Mouse (Mus musculus) mesoderm, embryonic 11.5 days (tissue): ENCODE data around the gene Cbx8.

ENCODE experiments used
- DNase-seq: peaks from one replicate; pipeline ENCODE4 v3.0.0-alpha.2; 2012; ENCODE audit warnings: low read depth, low spot score

Cbx8 gene

DNA sequence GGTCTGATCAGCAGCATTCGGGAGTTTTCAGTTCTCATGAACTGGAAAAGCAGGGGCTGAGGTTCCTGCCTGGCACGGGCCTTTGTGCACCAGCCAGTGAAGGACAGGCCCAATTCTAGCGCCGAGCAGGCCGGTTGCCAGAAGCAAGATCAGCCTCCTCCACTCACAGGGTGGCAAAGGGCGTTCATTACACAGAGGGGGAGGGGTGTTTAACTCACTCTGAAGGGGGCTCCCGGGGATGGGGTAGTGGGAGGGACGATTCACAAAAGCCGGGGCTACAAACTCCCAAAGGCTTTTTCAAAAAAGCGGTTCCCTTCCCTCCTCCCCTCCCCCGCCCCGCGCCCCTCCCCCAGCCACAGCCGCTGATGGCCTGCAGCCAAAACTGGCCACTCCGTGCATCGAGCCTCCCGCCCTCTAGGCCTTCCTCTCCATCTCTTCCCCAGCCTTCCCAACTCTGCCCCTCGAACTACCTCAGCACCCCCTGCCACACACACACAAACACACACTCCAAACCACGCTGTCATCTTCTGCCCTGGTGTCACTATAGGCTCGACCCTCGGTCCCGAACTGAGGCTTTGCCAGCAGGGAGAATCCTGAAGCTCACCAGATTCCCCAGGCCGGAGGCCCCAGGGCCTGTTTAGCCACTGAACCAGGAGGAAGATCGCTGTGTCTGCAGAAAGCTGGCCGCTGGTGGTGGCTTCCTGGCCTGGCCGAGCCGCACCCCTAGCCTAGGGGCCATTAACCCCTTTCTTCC, 38.1 kb upstream of the Cbx8 start:
- DNase-seq, result no peak

DNA sequence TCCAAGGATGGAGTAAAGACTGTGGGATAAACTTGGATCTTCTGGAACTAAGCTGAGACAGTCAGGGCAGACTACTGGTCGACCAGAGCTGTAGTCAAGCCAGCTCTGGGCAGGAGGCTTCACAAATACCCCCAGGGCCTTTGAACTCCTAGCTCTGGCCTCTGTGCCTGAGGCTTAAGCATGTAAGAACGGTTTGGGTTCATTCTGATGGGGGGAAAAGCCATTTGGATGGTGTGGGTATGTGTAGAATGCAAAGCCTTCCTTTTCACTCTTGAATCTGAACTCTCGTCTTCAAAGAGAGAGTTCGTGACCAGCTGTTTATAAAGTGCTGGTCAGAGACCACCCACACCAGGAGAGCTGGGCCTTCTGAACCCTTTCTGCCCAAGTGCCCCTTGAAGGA, 37.0 kb upstream of the Cbx8 start:
- no peak for DNase-seq

DNA sequence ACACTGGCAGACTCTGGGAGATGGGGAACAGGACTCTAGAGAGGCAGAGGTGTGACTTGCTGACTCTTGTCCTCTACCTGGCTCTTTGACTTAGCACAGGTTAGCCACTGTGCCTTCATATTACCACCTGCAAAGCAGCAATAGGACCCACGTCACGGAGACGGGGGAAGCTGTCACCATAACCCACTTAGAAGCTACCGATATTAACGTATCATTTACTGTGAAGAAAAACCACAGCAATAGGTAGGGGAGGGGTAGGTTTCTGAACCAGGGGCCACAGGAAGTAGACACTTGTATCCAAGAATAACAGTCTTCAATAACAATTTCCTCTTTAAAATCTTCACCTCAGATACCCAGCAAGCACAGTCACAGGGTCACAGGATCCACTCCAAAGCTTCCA, 35.0 kb upstream of the Cbx8 start:
- DNase-seq, result no peak

DNA sequence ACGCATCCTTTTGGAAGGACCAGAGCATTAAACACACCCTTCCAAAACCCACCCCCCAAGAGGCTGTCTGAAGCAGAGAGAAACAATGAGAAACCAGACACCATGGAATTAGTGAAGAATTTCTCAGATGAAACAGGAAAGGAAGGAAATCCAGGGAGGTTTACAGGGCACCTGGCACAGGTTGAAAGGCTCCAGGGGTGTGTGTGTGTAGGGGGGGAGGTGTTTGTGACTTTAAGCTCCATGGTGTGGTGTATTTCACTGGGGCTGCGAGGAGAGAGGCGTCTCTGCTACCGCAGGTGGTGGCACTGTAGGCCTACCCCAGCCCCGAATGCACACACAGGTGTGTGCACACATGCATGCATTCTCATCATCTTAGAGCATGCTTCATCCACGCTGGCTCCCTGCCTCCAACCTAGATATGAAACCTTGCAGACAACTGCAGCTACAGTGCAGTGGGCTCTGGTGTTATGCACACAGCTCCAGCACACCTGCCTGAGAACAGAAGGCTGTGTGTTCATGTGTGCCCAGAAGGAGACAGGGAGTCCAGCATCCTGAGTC, 33.2 kb upstream of the Cbx8 start:
- no peak for DNase-seq

DNA sequence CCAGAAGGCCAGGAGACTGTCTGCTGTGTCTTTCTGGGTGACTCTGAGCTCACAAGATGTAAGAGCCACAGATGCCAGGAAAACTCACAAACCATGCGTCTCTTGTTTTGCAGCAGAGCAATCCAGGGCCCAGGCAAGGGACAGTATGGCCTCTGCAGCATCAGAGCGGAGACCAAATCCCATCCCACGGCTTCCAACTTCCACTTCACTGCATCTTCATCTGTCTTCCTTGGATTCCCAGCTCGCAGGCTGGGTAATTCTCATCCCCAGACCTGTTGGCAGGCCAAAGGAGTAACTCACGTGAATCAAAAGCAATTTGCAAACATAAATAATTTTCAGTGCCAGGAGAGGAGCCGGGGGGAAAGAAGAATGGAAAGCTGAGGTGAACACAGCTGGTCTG, 32.2 kb upstream of the Cbx8 start:
- no peak for DNase-seq

DNA sequence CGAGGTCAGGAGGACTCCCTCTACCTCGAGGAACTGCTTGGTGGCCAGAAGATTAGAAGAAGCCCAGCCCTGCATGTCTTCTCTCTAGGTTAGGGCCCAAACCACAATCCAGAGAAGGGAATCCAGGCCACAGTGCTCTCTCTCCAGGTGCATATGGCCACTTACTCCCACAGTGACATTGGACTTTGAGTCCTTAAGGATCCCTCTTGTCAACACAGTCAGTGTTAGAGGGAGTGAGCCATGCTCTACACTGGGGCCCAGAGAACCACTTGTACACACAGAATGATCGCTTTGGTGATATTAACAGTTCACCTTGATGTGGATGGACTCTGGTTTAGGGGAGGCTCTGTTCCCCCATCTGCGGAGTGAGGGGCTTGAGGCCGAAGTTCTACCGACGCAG, 31.5 kb upstream of the Cbx8 start:
- no peak for DNase-seq

DNA sequence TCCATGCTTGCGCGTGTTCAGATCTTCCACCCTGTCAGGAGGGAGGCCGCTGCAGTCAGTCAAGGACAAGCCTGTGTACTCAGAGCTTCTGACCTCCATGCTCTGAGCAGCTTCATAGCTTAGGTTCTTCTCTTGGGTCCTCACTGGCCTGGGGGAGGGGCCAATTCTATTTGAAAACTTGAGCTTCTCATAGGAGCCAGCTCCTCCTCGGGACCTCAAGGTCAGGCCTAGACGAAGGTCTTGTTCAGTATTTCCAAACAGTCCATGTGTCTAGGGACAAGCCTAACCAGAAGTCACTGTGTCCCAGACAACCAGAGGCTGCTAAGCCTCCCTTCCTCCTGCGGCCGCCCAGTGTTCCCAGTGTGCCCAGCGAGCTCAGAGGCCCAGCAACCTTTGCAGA, 26.1 kb upstream of the Cbx8 start:
- no peak for DNase-seq

DNA sequence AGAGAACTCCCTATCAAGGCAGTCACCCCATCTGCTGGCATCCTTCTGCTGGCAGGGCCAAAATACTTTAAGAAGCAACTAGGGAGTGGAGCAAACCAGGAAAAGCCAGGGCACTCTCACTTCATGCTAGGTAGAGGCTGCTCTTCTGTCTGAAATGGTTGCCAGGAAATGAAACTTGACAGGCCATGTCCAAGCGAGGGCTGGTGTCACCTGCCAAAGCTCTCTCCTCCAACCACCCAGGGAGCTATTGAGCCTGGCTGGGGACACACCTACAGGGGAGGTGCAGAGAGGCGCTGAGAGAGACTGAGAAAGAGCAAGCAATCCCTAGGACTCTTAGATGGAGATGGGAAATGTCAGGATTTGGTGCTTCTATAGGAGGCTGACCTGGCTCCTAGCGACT, 18.5 kb upstream of the Cbx8 start:
- DNase-seq, result no peak

DNA sequence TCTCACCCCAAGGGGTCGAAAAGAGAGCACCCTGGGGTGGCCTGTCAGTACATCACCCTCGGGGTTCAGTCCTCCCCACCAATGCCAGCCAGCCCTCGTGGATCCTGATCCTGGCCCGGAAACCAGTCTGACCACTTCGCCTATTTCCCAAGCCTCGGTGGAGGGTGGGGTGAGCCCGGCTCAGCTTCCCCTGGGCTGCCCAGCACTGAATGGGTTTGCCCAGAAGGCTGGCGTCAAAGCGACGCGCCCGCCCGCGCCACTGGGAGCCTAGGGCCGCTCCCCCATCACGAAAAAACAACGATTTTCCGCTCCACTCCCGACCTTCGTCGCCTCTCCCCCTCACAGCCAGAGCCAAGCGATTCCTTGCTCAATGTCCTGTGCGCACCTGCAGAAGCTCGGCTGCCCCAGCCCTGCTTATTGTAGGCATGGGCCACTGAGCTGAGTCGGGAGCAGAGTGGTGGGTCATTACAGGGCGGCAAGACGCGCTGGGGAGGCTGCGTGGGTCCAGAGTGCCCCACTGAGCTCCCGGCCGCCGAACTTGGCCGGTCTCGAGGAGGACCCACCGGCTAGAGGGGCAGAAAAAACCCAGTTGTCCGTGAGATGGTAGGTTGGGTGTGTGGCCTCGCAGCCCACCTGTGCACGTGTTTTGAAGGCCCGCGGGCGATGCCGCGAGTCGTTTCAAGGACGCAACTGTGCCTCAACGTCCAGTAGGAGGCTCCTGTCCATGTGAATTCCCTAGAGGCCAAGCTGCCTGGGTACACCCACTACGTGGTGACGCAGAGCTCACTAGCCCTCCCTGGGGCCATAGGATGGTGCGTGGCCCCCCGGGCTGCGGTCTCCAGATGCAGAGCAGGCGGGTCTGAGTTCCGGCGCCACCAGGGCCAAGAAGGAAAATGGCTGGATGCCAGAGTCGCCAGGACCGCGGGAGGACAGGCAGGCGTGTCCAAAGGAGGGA, 17.5 kb upstream of the Cbx8 start:
- no peak for DNase-seq

DNA sequence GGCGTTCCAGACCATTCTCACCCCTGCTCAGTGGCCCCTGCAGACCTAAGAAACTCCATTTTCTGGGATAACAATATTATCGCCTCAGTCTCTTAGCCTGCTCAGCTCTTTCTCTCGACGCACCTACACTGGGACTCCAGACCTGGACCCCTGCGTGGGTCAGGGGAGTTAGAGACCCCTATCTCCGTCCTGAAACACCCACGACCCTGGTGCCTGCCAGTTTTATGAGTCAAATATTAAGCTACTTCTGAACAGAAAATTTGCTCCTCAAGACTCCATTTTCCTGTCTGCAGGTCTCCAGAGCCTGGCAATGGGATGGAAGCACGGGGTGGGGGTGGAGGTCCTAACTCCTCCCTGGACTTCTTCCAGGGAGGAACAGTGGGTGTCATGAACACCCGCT, 16.5 kb upstream of the Cbx8 start:
- DNase-seq, result no peak

DNA sequence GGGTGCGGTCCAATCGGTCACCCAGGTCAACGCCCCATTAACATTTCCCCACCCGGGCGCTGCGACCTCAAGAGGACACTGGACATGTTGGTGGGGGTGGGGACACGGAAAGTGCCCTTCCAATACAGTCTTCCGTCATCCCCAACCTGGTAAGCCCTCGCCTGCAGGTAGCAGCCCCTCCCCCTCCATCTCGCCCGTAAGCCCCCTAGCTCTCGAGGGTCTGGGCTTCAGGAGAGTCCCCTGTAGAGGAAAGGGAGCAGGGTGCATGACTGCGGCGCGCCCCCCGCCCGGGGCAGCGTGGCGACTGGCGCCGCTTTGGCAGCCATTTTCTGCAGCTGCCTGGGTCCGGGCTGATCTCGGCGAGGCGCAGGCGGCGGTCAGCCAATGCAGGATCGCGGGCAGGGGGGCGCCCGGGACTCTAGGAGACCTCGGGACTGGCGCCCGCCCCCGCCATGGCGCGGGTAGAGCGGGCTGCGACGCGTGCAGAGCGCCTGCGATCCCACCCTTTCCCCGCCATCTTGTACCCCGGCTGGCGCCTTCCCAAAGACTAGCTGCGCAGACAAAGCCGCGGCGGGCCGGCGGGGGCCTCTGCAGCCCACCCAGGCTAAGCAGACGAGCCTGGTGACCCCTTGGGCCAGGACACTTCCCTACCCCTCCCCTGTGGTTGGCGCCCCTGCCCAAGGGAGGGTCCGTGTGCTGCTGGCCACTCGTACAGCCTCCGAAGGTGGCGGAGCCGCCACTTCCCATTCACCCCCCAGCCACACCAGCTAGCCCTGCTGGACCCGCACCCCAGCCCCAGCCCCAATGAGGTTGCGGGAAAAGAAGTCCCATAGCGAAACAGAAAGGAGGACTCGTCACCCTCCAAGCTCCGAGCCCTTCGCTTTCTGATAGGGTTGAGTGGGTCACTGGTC, 15.8 kb upstream of the Cbx8 start:
- no peak for DNase-seq

DNA sequence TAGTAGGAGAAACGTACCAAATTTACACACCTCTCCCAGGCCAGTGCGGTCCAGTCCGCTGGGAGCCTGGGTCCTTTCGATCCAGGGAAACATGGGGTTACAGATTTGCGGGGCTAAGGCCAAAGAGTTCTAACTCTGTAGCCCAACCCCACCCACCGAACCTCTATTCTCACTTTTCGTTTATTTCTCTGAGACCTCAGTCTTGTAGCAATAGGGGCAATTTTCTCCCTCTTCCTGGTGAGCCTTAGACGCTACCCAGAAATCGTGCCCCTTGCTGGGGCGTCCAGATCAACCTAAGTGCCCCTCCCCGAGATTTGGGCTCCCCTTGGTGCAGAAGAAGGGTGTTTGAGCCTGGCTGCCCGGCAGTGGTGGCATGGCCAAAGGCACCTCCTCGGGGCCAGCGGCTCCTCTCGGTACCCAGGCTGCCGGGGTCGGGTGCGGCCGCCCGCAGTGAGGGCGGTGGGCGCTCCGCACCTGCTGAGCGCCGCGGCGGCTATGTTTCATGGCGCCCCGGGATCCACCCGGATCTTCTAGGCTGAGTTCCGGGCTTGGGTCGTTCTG, 14.9 kb upstream of the Cbx8 start:
- DNase-seq, result no peak

DNA sequence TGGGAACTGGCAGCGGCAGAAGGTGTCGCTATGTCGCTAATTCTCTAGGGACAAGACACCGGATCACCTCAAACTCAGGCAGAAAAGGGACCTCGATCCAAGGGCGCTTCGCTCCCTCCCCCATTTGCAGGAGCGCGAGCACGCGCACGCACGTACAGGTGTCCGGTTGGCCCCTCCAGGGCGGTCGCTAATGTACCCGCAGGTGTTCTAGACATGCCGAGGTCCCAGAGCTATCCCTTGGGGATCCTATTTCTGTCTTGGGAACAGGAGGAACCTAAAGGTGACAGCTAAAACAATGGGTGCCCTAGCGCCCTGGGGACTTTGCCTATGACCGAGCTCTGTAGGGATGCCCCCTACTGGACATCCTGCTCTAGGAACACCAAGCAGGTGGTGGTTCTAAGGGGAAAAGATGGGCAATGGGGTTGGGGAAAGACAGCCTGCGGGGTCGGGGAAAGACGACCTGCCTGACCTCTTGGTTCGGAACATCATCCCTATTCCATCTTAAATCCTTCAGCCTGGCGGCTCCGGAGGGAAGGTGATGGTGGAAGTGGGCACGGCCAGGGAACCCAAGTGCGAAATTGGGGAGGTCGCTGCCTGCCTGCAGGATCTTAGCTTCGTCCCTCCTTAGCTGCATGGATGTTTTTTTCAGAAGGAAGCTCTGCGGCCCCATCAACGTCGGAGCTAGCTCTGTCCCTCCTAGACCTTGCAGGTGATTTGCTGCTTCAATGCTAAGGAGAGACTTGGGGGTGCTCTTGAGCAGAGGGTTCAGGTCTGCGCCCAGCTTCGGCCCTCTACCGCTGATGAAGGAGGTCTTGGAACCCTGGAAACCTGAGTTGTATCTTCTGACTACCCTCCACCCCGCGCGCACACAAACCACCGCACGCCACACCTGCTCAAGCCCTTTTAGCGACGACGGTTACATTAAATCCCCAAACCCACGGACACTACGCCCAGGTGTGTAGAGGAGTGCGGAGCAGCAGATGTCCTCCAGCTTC, 13.9 kb upstream of the Cbx8 start:
- no peak for DNase-seq

DNA sequence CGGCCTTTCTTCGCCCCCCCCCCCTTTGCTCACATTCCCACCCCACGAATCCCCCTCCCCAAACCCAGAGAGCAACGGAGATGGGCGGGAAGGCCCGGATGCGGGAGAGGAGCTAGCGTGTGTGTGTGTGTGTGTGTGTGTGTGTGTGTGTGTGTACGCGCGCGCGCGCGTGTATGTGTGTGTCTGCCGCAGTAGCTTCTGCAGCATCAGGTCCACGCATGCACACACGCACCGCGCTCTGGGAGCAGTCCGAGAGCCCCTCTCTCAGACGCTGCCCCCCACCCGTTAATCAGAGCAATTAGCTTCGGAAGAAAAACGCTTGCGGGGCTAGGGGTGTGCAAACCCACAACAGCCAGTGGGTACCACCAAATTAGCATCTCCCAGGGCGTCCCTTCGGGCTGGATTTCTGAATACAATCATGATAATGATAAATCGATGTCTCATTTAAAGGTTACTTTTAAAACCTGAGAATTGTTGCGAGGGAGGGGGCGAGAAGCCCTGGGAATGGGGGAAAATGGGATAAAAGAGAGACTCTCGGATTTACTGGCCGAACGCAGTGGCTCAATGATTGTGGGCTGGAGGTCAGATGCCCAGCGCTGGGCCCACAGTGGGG, 13.1 kb upstream of the Cbx8 start:
- no peak for DNase-seq

DNA sequence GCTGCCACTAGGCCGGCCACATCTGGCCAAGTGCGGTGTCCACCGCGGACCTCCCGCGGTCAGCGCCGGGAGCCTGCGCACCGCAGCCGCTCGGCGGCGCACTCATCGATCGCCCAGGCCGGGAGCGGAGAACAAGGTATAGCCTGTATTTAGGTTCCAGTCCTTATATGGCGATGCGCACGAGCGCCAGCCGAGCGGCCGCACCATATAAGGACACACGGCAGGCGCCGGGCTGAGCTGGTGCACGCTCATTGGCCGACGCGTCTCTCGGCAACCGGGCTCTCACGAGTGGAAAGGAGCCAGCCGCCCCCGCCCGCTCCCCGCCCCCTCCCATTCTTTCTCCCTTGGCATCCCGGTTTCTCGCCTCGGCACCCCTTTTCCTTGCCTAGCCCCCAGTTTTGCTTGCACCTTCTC, 12.5 kb upstream of the Cbx8 start:
- DNase-seq, result peak; percentile 95

DNA sequence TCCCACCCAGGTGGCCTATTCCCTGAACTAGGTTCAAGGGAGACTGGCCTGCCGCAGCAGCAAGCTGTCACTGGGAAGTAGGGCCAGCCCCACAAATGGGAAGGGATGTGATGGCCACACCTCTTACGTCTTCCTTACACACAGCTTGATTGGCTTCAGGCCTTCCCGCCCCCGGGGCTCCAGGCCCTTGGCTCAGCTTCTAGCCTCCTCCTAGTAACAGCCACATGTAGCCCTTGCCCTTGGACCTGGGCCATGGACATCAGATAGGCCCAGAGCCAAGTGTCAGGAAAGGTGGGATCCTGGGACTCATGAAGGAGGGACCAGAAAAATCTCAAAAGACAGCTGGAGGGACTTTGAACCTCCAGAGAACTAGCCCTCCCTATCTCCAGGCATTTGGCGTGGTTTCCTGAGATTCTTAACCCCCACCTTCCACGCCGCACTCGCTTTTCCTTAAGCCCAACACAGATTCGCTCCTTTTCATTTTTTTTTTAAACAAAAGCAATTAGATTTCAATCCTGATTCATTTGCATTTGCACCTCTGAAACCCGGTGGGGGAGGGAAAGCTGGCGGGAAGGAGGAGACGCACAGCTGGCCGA, 12.0 kb upstream of the Cbx8 start:
- peak; percentile 52 for DNase-seq

DNA sequence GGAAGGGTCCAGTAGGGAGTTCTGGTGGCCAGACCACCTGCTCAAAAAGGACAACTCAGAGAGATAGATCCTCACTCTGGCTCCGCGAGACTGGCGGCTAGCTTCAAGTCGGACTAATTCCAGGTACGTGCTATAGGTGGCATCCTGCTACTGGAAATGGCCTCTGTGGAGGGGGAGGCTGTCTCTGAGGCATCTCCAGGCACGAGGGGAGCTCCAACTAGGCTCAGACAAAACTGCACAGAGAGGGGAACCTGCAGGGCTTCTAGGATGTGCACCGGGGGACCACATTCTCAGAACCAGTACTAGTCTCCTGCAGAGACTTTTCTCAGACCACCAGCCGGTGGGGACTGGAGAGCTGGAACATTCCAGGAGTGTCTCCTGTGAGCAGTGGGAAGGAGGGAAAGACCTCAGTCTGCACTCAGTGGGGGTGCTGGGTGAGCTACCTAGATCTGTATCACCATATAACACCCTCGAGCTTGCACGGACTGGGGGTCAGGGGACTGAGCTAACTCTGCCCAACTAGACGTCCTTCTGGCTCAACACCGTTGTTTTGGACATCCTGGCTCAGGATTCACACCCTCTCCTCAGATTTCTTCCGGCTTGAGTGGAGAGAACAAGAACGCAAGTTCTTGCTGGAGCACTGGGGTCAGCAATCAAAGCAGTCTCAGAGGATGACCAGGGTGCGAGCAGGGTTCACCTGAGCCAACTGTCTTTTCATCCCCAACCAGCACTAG, 11.3 kb upstream of the Cbx8 start:
- no peak for DNase-seq

DNA sequence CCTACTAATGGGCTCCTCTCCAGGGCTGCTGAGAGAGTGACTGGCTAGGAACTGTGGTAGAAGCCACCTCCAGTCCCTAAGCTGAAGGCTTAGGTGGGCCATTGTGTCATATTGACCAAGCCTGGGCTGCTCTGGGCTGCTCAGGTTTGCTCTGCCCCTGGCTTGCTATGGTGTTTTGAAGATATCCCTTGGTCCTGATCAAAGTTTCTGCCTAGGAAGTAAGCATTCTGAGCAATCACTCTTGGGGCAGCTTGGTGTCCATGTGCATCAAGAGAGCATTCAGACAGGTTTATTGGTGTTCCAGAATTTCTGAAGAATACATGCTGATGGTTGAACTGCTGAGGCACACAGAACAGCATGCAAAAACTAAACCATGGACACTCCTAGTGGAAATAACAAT, 10.7 kb upstream of the Cbx8 start:
- no peak for DNase-seq

DNA sequence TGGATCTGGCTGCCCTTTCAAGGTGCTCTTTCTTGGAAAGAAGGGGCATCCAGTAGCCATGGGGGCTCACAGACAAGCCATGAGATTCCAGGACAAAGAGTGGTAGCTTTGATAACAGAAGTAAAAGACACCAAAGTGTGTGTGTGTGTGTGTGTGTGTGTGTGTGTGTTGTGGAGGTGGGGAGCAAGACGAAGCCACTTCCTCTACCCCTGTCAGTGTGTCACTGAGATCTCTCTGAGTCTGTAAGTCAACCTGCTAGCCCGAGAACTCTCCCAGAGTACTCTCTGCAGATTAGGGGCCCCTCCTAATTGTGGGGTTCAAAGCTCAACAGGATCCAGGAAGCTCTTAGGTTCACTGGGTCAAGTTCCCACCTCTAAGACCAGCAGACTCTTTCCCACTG, 9.6 kb upstream of the Cbx8 start:
- no peak for DNase-seq
